Mouse (Mus musculus) C2C12 (cell line): ENCODE data around the gene Gsto1.

ENCODE experiments used
- CEBPB ChIP-seq: IDR thresholded peaks from one replicate; pipeline ENCODE4 v1.6.1; 2011; ENCODE audit warnings: low read depth, mild to moderate bottlenecking, control low read depth, moderate library complexity
- CTCF ChIP-seq: IDR thresholded peaks from one replicate; pipeline ENCODE4 v1.5.1; 2011; ENCODE audit not compliant: control insufficient read depth, insufficient read depth, insufficient read length
- FOSL1 ChIP-seq: IDR thresholded peaks from one replicate; pipeline ENCODE4 v1.8.0; 2011; ENCODE audit warnings: mild to moderate bottlenecking, low read length; ENCODE audit not compliant: poor library complexity, insufficient read depth, severe bottlenecking
- MAX ChIP-seq: IDR thresholded peaks from one replicate; pipeline ENCODE4 v1.6.1; 2011; ENCODE audit warnings: mild to moderate bottlenecking, control low read depth
- MYOD1 ChIP-seq: IDR thresholded peaks from one replicate; pipeline ENCODE4 v1.6.1; 2011; ENCODE audit warnings: low read depth; ENCODE audit not compliant: control insufficient read depth, insufficient read length
- MYOG ChIP-seq: IDR thresholded peaks from one replicate; pipeline ENCODE4 v1.6.1; 2011; ENCODE audit not compliant: control insufficient read depth, insufficient read length; ENCODE audit errors: extremely low read depth
- USF1 ChIP-seq: IDR thresholded peaks from one replicate; pipeline ENCODE4 v1.6.1; 2011; ENCODE audit warnings: low read depth, mild to moderate bottlenecking, control low read depth, moderate library complexity

DNA sequence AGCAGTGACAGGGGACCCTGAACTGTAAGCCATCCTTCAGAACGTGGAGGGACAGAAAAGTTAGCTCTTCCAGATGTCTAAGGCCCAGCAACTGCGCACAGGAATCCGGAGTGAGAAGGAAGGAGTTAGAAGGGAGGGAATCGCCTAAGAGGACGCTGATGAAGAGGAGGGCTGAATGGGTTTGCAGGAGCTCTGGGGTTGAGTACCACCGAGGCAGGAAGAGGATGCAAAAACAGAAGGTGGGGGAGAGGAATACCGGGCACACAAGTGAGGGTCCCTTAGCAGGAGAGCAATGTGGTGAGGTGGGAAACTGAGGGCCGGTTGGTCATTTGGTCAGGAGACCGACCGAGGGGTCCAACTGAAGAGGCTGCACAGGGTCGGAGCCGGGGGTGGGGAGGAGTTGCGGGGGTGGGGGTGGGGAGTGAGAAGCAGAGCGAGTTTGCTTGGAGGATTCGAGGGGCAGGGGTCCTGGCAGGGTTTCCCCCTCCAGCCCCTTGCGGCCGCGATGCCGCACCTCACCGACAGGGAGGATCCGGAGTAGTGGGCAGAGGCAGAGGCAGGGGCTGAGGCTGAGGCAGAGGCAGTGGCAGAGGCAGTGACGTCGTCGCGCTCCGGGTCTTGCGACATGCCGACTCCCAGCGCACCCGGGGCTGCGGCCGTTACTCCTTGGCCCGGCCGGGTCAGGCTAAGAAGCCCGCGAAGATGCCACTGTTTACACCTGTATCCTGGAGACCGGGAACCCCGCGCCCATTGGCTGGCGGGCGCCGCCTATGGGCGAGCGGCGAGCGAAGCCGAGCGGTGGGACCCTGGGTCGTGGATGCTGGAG, 17.9 kb upstream of the Gsto1 start:
- TF ChIP-seq MAX (no peak), CTCF (no peak), USF1 (no peak), MYOG (no peak), FOSL1 (no peak), CEBPB (peak; percentile 42), MYOD1 (no peak)
